Mouse (Mus musculus) C2C12 (cell line): ENCODE data around the gene Trdmt1.

Experiments used
- CEBPB ChIP-seq: IDR thresholded peaks from one replicate; pipeline ENCODE4 v1.6.1; 2011; ENCODE audit warnings: low read depth, mild to moderate bottlenecking, control low read depth, moderate library complexity
- CTCF ChIP-seq: IDR thresholded peaks from one replicate; pipeline ENCODE4 v1.5.1; 2011; ENCODE audit not compliant: control insufficient read depth, insufficient read depth, insufficient read length
- MAX ChIP-seq: IDR thresholded peaks from one replicate; pipeline ENCODE4 v1.6.1; 2011; ENCODE audit warnings: mild to moderate bottlenecking, control low read depth
- MYOD1 ChIP-seq: IDR thresholded peaks from one replicate; pipeline ENCODE4 v1.6.1; 2011; ENCODE audit warnings: low read depth; ENCODE audit not compliant: control insufficient read depth, insufficient read length
- MYOG ChIP-seq: IDR thresholded peaks from one replicate; pipeline ENCODE4 v1.6.1; 2011; ENCODE audit not compliant: control insufficient read depth, insufficient read length; ENCODE audit errors: extremely low read depth
- USF1 ChIP-seq: IDR thresholded peaks from one replicate; pipeline ENCODE4 v1.6.1; 2011; ENCODE audit warnings: low read depth, mild to moderate bottlenecking, control low read depth, moderate library complexity

- TF ChIP-seq CTCF (no peak), MAX (no peak), MYOG (no peak), USF1 (no peak), CEBPB (no peak), MYOD1 (no peak)
Observed at GRCm38 (mm10) chr2:13560396-13560795, 15.9 kb upstream of the Trdmt1 start.
